Mouse (Mus musculus) CH12.LX (cell line): ENCODE measurements at regions not wholly inside any gene's neighbourhood (a gene's known extent, or its start where the extent isn't known, plus 50 kb on each side); places are given as distances from the start of the nearest gene placed in this dataset.

Source experiments
- CHD1 ChIP-seq: IDR thresholded peaks from 2 replicates; pipeline ENCODE4 v1.6.1; 2012; ENCODE audit warnings: low read depth, low read length, improper control_type of control experiment, inconsistent platforms
- CTCF ChIP-seq, 2 experiments: IDR thresholded peaks in 1 of 2; conservative IDR thresholded peaks in 1 of 2; 2 replicates each; pipeline ENCODE4 v1.5.1; 2011 to 2012; ENCODE audit warnings: low read depth in 2 of 2, low read length in 2 of 2, improper control_type of control experiment in 1 of 2, inconsistent platforms in 1 of 2, mild to moderate bottlenecking in 1 of 2, moderate library complexity in 1 of 2
- ELF1 ChIP-seq: IDR thresholded peaks from 2 replicates; pipeline ENCODE4 v1.6.1; 2014; ENCODE audit warnings: low read depth, mild to moderate bottlenecking, inconsistent platforms, low read length, improper control_type of control experiment
- POLR2A ChIP-seq: IDR thresholded peaks from 2 replicates; pipeline ENCODE4 v1.6.1; 2011; ENCODE audit warnings: low read depth, mild to moderate bottlenecking, improper control_type of control experiment, low read length
- UBTF ChIP-seq: IDR thresholded peaks from 2 replicates; pipeline ENCODE4 v1.6.1; 2012; ENCODE audit warnings: low read depth, mild to moderate bottlenecking, inconsistent platforms, low read length, improper control_type of control experiment, moderate library complexity
- USF1 ChIP-seq: IDR thresholded peaks from 2 replicates; pipeline ENCODE4 v1.6.1; 2014; ENCODE audit warnings: low read depth, mild to moderate bottlenecking, inconsistent platforms, low read length, improper control_type of control experiment
- ZC3H11A ChIP-seq: IDR thresholded peaks from 2 replicates; pipeline ENCODE4 v1.6.1; 2012; ENCODE audit warnings: low read depth, mild to moderate bottlenecking, inconsistent platforms, low read length, improper control_type of control experiment
- ZNF384 ChIP-seq: IDR thresholded peaks from 2 replicates; pipeline ENCODE4 v1.6.1; 2012; ENCODE audit warnings: low read depth, low read length, improper control_type of control experiment, inconsistent platforms

- no peak for TF ChIP-seq ZNF384
- no peak for TF ChIP-seq CTCF (conservative IDR thresholded peaks at IDR 0.05 in 1 of 2, IDR thresholded peaks at IDR 0.05 in 1 of 2; ENCODE audit: low read depth in 2 of 2, low read length in 2 of 2)
- no peak for TF ChIP-seq CHD1
- TF ChIP-seq POLR2A, result no peak
- no peak for TF ChIP-seq USF1
- TF ChIP-seq ELF1, result no peak
- no peak for TF ChIP-seq ZC3H11A
- TF ChIP-seq UBTF, result no peak
Observed at GRCm38 (mm10) chr10:66641966-66642365, 454.0 kb upstream of the Jmjd1c start.
